In the genomic region with DNA sequence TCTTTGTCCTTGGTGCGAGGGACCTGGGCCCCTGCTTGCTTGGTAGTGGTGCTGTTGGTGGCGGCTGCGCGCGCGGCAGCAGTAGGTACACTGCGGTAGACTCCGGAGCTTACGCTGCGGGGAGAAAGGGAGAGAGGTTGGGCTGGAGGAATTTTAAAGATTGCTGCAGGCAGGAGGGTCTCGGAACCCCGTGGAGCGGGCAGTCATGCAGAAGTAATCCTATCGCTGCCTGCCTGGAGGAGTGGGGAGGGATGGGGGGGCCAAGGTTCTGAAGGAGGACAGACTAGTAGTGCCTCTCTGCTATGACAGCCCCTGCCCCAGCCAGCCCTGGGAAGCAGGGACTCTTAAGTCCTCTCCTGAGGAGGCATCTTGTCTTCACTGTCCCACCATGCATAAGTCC, we compare ENCODE assay signal across 9 mouse cellular contexts. TPM values are rescaled to one million over a fixed set of nuclear protein-coding genes. Genes with fewer than 3 reads are reported as not detected.
DNase-seq lines count a peak whose midpoint lies in the region; ATAC-seq lines count a peak whose summit lies in the region.
"Had no signal": no experiment of that assay in that cellular context is flagged by ENCODE, and none has a peak within 500 bp of the region (broad histone marks: within the 10 kb centered on the region; RNA-seq: fewer than 3 reads in every experiment).

No protein-coding gene starts in this region.

- H3K4me1 ChIP-seq in kidney, embryonic 16.5 days (ENCODE audit: insufficient read depth, low read length) = peaks cover 96% of the 10 kb centered on the region
- peaks cover 100% of the 10 kb centered on the region for H3K4me1 ChIP-seq in embryonic facial prominence, embryonic 13.5 days
- peaks cover 93% of the 10 kb centered on the region for H3K4me1 ChIP-seq in hindbrain, embryonic 12.5 days
- peaks cover 92% of the 10 kb centered on the region for H3K4me1 ChIP-seq in midbrain, embryonic 16.5 days (ENCODE audit: control insufficient read depth, insufficient read depth, low read length)

- H3K4me2 ChIP-seq in kidney, embryonic 16.5 days (replicated peaks; ENCODE audit: low read depth, low read length) = peak overlapping the region; percentile 39
- H3K4me2 ChIP-seq in embryonic facial prominence, embryonic 13.5 days = peak overlapping the region; percentile 53
- peak overlapping the region; percentile 46 for H3K4me2 ChIP-seq in hindbrain, embryonic 12.5 days (replicated peaks)
- peak overlapping the region; percentile 51 for H3K4me2 ChIP-seq in midbrain, embryonic 16.5 days (ENCODE audit: low read length)

- DNase-seq in kidney, postnatal 14 days = no peak
- DNase-seq in layer of hippocampus, adult 8-10 months (ENCODE audit: low spot score in 2 of 2) = no peak
- no peak for DNase-seq in layer of hippocampus, adult 9-10 months (ENCODE audit: low spot score)
- no peak for DNase-seq in lung, postnatal 25 days (ENCODE audit: low spot score)

- H3K27ac ChIP-seq in kidney, embryonic 16.5 days (ENCODE audit: low read length) = peak overlapping the region; percentile 81
- H3K27ac ChIP-seq in embryonic facial prominence, embryonic 13.5 days = peak overlapping the region; percentile 85
- peak overlapping the region; percentile 81 for H3K27ac ChIP-seq in hindbrain, embryonic 12.5 days
- H3K27ac ChIP-seq in midbrain, embryonic 16.5 days (ENCODE audit: low read length) = peak overlapping the region; percentile 72

- H3K36me3 ChIP-seq in kidney, embryonic 16.5 days (ENCODE audit: insufficient read depth, low read length) = peaks cover 10% of the 10 kb centered on the region; the same call in 1 of the 2 replicates
- 0 out of 2 replicates have a peak, but pooled peaks cover under 1% of the 10 kb centered on the region for H3K36me3 ChIP-seq in embryonic facial prominence, embryonic 13.5 days
- 0 out of 2 replicates have a peak, but pooled peaks cover 7% of the 10 kb centered on the region for H3K36me3 ChIP-seq in hindbrain, embryonic 12.5 days
- peaks cover under 1% of the 10 kb centered on the region; the same call in 1 of the 2 replicates for H3K36me3 ChIP-seq in midbrain, embryonic 16.5 days (ENCODE audit: control insufficient read depth, insufficient read depth, low read length)

- no peaks in the 10 kb centered on the region for H3K9me3 ChIP-seq in kidney, embryonic 16.5 days (ENCODE audit: low read length)
- no peaks in the 10 kb centered on the region for H3K9me3 ChIP-seq in embryonic facial prominence, embryonic 13.5 days
- H3K9me3 ChIP-seq in hindbrain, embryonic 12.5 days (replicated peaks) = no peaks in the 10 kb centered on the region
- no peaks in the 10 kb centered on the region for H3K9me3 ChIP-seq in midbrain, embryonic 16.5 days (replicated peaks; ENCODE audit: control insufficient read depth, low read length, poor library complexity, severe bottlenecking)

- no peak for ATAC-seq in kidney, embryonic 16.5 days (ENCODE audit: low FRiP score, low TSS enrichment)
- no peak for ATAC-seq in embryonic facial prominence, embryonic 13.5 days (ENCODE audit: insufficient number of reproducible peaks, insufficient read depth, low FRiP score, low TSS enrichment, low read depth)
- ATAC-seq in hindbrain, embryonic 12.5 days (ENCODE audit: low FRiP score) = 0 out of 2 replicates have a peak, but pooled peaks have one; percentile 18
- no peak for ATAC-seq in midbrain, embryonic 16.5 days

- H3K4me3 ChIP-seq in kidney, embryonic 16.5 days (ENCODE audit: low read length) = peak overlapping the region; percentile 16
- H3K4me3 ChIP-seq in embryonic facial prominence, embryonic 13.5 days = peak overlapping the region; percentile 16
- peak overlapping the region; percentile 15 for H3K4me3 ChIP-seq in hindbrain, embryonic 12.5 days
- peak overlapping the region; percentile 17 for H3K4me3 ChIP-seq in midbrain, embryonic 16.5 days (ENCODE audit: low read depth, low read length)
- H3K4me3 ChIP-seq: erythroblast, embryonic 14.5 days had no signal

- H3K27me3 ChIP-seq in kidney, embryonic 16.5 days (ENCODE audit: insufficient read depth, low read length) = no peaks in the 10 kb centered on the region
- H3K27me3 ChIP-seq in embryonic facial prominence, embryonic 13.5 days = no peaks in the 10 kb centered on the region
- H3K27me3 ChIP-seq in hindbrain, embryonic 12.5 days = no peaks in the 10 kb centered on the region
- no peaks in the 10 kb centered on the region for H3K27me3 ChIP-seq in midbrain, embryonic 16.5 days (ENCODE audit: control insufficient read depth, insufficient read depth, low read depth, low read length)

- WGBS in kidney, embryonic 16.5 days = 18% methylated on average over 14 of the region's 14 CpGs
- 15% methylated on average over 14 of the region's 14 CpGs for WGBS in embryonic facial prominence, embryonic 13.5 days
- WGBS in hindbrain, embryonic 12.5 days = 4% methylated on average over 14 of the region's 14 CpGs
- WGBS in midbrain, embryonic 16.5 days = 3% methylated on average over 14 of the region's 14 CpGs

- H3K9ac ChIP-seq in kidney, embryonic 16.5 days (replicated peaks; ENCODE audit: low read length) = peak overlapping the region; percentile 54
- peak overlapping the region; percentile 58 for H3K9ac ChIP-seq in embryonic facial prominence, embryonic 13.5 days
- H3K9ac ChIP-seq in hindbrain, embryonic 12.5 days = peak overlapping the region; percentile 33
- peak overlapping the region; percentile 60 for H3K9ac ChIP-seq in midbrain, embryonic 16.5 days (ENCODE audit: low read depth, low read length)

RNA-seq across cellular contexts. Expression of gene Ahdc1, which starts 11.2 kb away (rescaled TPM):
- 9.8 and 11.7 TPM in 2 replicates for polyA plus RNA-seq in kidney, embryonic 16.5 days (2015; fragmentation: Nextera tagmentation; extraction: Ambion mirVana)
- 12.8 and 14.3 TPM in 2 replicates for polyA plus RNA-seq in embryonic facial prominence, embryonic 13.5 days (2015; fragmentation: Nextera tagmentation; extraction: Ambion mirVana)
- polyA plus RNA-seq in hindbrain, embryonic 12.5 days (2016; fragmentation: Nextera tagmentation; extraction: Ambion mirVana) = 12.8 and 15.3 TPM in 2 replicates
- polyA plus RNA-seq in midbrain, embryonic 16.5 days (2015; fragmentation: Nextera tagmentation; extraction: Ambion mirVana) = 11.2 and 12.5 TPM in 2 replicates
- 100 to 1,000 TPM in 3 of 4 experiments, 10 to 100 TPM in 1; 99.1 to 116 (median 106) TPM for total RNA-seq in layer of hippocampus, adult 8-10 months (2022)

RNA-seq across cellular contexts. Expression of gene Fgr, which starts 48.3 kb away (rescaled TPM):
- polyA plus RNA-seq in kidney, embryonic 16.5 days (2015; fragmentation: Nextera tagmentation; extraction: Ambion mirVana) = 0.44 and 0.58 TPM in 2 replicates
- polyA plus RNA-seq in embryonic facial prominence, embryonic 13.5 days (2015; fragmentation: Nextera tagmentation; extraction: Ambion mirVana) = 0.10 and 0.28 TPM in 2 replicates
- polyA plus RNA-seq in hindbrain, embryonic 12.5 days (2016; fragmentation: Nextera tagmentation; extraction: Ambion mirVana) = 0.08 TPM in 1 of 2 replicates, not detected in the other
- 0.05 TPM in 1 of 2 replicates, not detected in the other for polyA plus RNA-seq in midbrain, embryonic 16.5 days (2015; fragmentation: Nextera tagmentation; extraction: Ambion mirVana)
- total RNA-seq in layer of hippocampus, adult 8-10 months (2022) = 1 to 10 TPM in 2 of 4 experiments, under 1 TPM in 1, not detected in 1; 0.19 to 3.9 (median 3.4) TPM
